ENCODE assay signal across 15 mouse cellular contexts in the genomic region with DNA sequence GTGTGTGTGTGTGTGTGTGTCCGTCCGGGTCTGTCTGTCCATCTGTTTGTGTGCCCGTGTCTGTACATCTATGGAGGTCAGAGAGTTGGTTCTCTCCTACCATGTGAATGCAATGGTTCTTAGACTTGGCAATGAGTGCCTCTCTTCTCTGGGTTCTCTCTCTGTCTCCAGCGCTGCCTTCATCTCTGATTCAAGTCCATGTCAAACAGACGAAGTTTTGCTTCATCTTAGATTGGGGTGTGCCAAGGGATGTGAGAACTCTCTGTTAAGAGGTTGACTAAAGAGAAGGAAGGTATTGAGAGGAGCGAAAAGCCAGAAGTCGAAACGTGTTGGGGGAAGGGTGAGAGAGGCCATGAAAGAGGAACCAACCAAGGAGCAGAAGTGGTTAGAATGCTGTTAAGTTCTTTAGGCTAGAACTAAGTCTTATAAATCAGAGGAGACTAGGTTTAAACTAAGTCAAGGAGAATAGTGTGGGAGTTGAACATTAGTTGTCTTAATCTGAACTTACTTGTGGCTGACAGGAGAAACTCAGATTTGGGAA. TPM values are rescaled to one million over a fixed set of nuclear protein-coding genes. Genes with fewer than 3 reads are reported as not detected.
DNase-seq lines count a peak whose midpoint lies in the region; ATAC-seq and TF ChIP-seq lines count a peak whose summit lies in the region.
"Had no signal": no experiment of that assay in that cellular context is flagged by ENCODE, and none has a peak within 500 bp of the region (broad histone marks: within the 10 kb centered on the region; RNA-seq: fewer than 3 reads in every experiment).

No protein-coding gene starts in this region.

- 33% methylated on average over 8 of the region's 8 CpGs for WGBS in thymus, adult 2 months

- TF ChIP-seq POLR2A in thymus, adult 2 months (IDR thresholded peaks at IDR 0.05; ENCODE audit: control insufficient read depth, extremely low read depth, insufficient read depth, low read length, poor library complexity): no peak

- peak; percentile 94 for ATAC-seq in common myeloid progenitor, adult 5-6 weeks (replicated peaks; ENCODE audit: low read depth, poor library complexity, severe bottlenecking)
- peak; percentile 87 for ATAC-seq in megakaryocyte progenitor cell, adult 5-6 weeks (replicated peaks; ENCODE audit: poor library complexity)
- no peak for ATAC-seq in CD4-positive, CD25-positive, alpha-beta regulatory T cell, adult 4 months
- ATAC-seq: forebrain, embryonic 13.5 days had no signal

- TF ChIP-seq CTCF in thymus, adult 2 months (IDR thresholded peaks at IDR 0.05; ENCODE audit: borderline replicate concordance, control insufficient read depth, extremely low read depth, insufficient read depth, low read length, poor library complexity): no peak

- peaks cover 5% of the 10 kb centered on the region; the same call in 1 of the 2 replicates for H3K4me1 ChIP-seq in thymus, adult 2 months (replicated peaks; ENCODE audit: control insufficient read depth, insufficient read depth, low read length)
- H3K4me1 ChIP-seq: forebrain, embryonic 13.5 days had no signal

- peak; percentile 12 for DNase-seq in thymus, adult 2 months
- DNase-seq in thymus, postnatal 10 days (ENCODE audit: low spot score in 2 of 2): no peak
- DNase-seq in thymus, postnatal 4 days: peak; percentile 20
- DNase-seq in frontal cortex, postnatal 25 days (ENCODE audit: low spot score in 2 of 2): no peak
- DNase-seq: kidney, adult 8-10 months had no signal

- H3K4me3 ChIP-seq in thymus, adult 2 months (ENCODE audit: control insufficient read depth, insufficient read depth, low read length): no peak overlapping the region
- H3K4me3 ChIP-seq: forebrain, embryonic 13.5 days had no signal

- 0 out of 2 replicates have a peak, but pooled peaks cover 4% of the 10 kb centered on the region for H3K36me3 ChIP-seq in thymus, adult 2 months (ENCODE audit: control insufficient read depth, insufficient read depth, low read length)

- no peaks in the 10 kb centered on the region for H3K27me3 ChIP-seq in thymus, adult 2 months (ENCODE audit: control insufficient read depth, insufficient read depth, low read length)
- H3K27me3 ChIP-seq: forebrain, embryonic 13.5 days had no signal

- no peak overlapping the region for H3K27ac ChIP-seq in thymus, adult 2 months (ENCODE audit: control insufficient read depth, insufficient read depth, low read length)
- H3K27ac ChIP-seq: forebrain, embryonic 13.5 days had no signal

RNA-seq across cellular contexts. Expression of a gene that starts 21.7 kb away (rescaled TPM):
- 45.6 and 46.0 TPM in 2 replicates for polyA plus RNA-seq in thymus, adult 2 months (2012; rRNA removed)
- 14.7 and 28.0 TPM in 2 replicates for total RNA-seq in common myeloid progenitor, adult 5-6 weeks (2017)
- total RNA-seq in megakaryocyte progenitor cell, adult 5-6 weeks (2015): 16.5 and 19.1 TPM in 2 replicates
- total RNA-seq in megakaryocyte progenitor cell, adult 5-6 weeks (2017): 23.8 and 31.4 TPM in 2 replicates
- polyA plus RNA-seq in CD4-positive, CD25-positive, alpha-beta regulatory T cell, adult 4 months (2017; shearing (Covaris generic)): 10 to 100 TPM; 30.1 to 37.1 TPM

RNA-seq across cellular contexts. Expression of a gene that starts 40.3 kb away (rescaled TPM):
- polyA plus RNA-seq in thymus, adult 2 months (2012; rRNA removed): 14.9 and 18.4 TPM in 2 replicates
- 14.5 and 21.1 TPM in 2 replicates for total RNA-seq in common myeloid progenitor, adult 5-6 weeks (2017)
- 5.6 and 6.3 TPM in 2 replicates for total RNA-seq in megakaryocyte progenitor cell, adult 5-6 weeks (2015)
- 11.0 and 17.9 TPM in 2 replicates for total RNA-seq in megakaryocyte progenitor cell, adult 5-6 weeks (2017)
- polyA plus RNA-seq in CD4-positive, CD25-positive, alpha-beta regulatory T cell, adult 4 months (2017; shearing (Covaris generic)): 10 to 100 TPM in 1 of 2 experiments, 1 to 10 TPM in 1; 7.4 to 18.0 TPM

RNA-seq across cellular contexts. Expression of a gene that starts 54.5 kb away (rescaled TPM):
- not detected in 2 replicates for polyA plus RNA-seq in thymus, adult 2 months (2012; rRNA removed)
- not detected in 2 replicates for total RNA-seq in common myeloid progenitor, adult 5-6 weeks (2017)
- 2.6 and 4.4 TPM in 2 replicates for total RNA-seq in megakaryocyte progenitor cell, adult 5-6 weeks (2015)
- total RNA-seq in megakaryocyte progenitor cell, adult 5-6 weeks (2017): not detected in 2 replicates
- polyA plus RNA-seq in CD4-positive, CD25-positive, alpha-beta regulatory T cell, adult 4 months (2017; shearing (Covaris generic)): not detected
- total RNA-seq: adrenal gland, adult 18-20 months; gastrocnemius, postnatal 4 days; heart, postnatal 25 days; layer of hippocampus, postnatal 10 days; megakaryocyte-erythroid progenitor cell, adult 5-6 weeks had no signal
- polyA plus RNA-seq: embryonic facial prominence, embryonic 11.5 days; forebrain, embryonic 13.5 days had no signal

RNA-seq across cellular contexts. Expression of a gene that starts 54.5 kb away (rescaled TPM):
- polyA plus RNA-seq in thymus, adult 2 months (2012; rRNA removed): 569 and 594 TPM in 2 replicates
- total RNA-seq in common myeloid progenitor, adult 5-6 weeks (2017): 22.7 and 26.6 TPM in 2 replicates
- total RNA-seq in megakaryocyte progenitor cell, adult 5-6 weeks (2015): 169 and 172 TPM in 2 replicates
- 37.4 and 40.8 TPM in 2 replicates for total RNA-seq in megakaryocyte progenitor cell, adult 5-6 weeks (2017)
- polyA plus RNA-seq in CD4-positive, CD25-positive, alpha-beta regulatory T cell, adult 4 months (2017; shearing (Covaris generic)): 100 to 1,000 TPM; 597 to 715 TPM

Comparison
In these comparisons a context has a peak if more than half of its experiments do, and no peak if none do; other contexts are left out.
1. DNase-seq: peak in thymus, adult 2 months (single experiment) and thymus, postnatal 4 days (single experiment); none in thymus, postnatal 10 days (0 of 2) and frontal cortex, postnatal 25 days (0 of 2).